Mouse (Mus musculus) hindbrain, postnatal 0 days (tissue): ENCODE measurements at regions not wholly inside any gene's neighbourhood (a gene's known extent, or its start where the extent isn't known, plus 50 kb on each side); places are given as distances from the start of the nearest gene placed in this dataset.

Source experiments
- ATAC-seq: fragments of 200-750 bp; cut with Nextera tagmentation; 2 replicates; pipeline ENCODE4 v1.8.0; 2017; ENCODE audit warnings: mild to moderate bottlenecking, moderate TSS enrichment, moderate library complexity
- DNase-seq: peaks from one replicate; pipeline ENCODE4 v3.0.0-alpha.2; 2015; ENCODE audit warnings: low spot score
- H3K27ac ChIP-seq: fragments of 300-500 bp; sonication (generic); 2 replicates; pipeline ENCODE4 v1.5.1; 2014; ENCODE audit warnings: mild to moderate bottlenecking
- H3K27me3 ChIP-seq: fragments of 300-500 bp; sonication (generic); 2 replicates; pipeline ENCODE4 v1.6.1; 2014; ENCODE audit warnings: low read length, mixed read lengths; ENCODE audit not compliant: insufficient read depth
- H3K36me3 ChIP-seq: fragments of 300-500 bp; sonication (generic); 2 replicates; pipeline ENCODE4 v1.6.1; 2014; ENCODE audit warnings: low read length, mixed read lengths; ENCODE audit not compliant: insufficient read depth
- H3K4me1 ChIP-seq: fragments of 300-500 bp; sonication (generic); 2 replicates; pipeline ENCODE4 v1.6.1; 2014; ENCODE audit warnings: antibody characterized with exemption, low read length, mixed read lengths; ENCODE audit not compliant: insufficient read depth
- H3K4me2 ChIP-seq: fragments of 300-500 bp; sonication (generic); 2 replicates; pipeline ENCODE4 v1.6.1; 2014; ENCODE audit warnings: low read depth, mild to moderate bottlenecking, low read length, moderate library complexity, mixed read lengths
- H3K4me3 ChIP-seq: fragments of 300-500 bp; sonication (generic); 2 replicates; pipeline ENCODE4 v1.5.1; 2014; ENCODE audit warnings: low read length
- H3K9ac ChIP-seq: fragments of 300-500 bp; sonication (generic); replicated peaks from 2 replicates; pipeline ENCODE4 v1.6.1; 2014; ENCODE audit warnings: mild to moderate bottlenecking, low read length, moderate library complexity, mixed read lengths
- H3K9me3 ChIP-seq: fragments of 300-500 bp; sonication (generic); 2 replicates; pipeline ENCODE4 v1.6.1; 2016; ENCODE audit warnings: low read length, mixed read lengths
- CTCF ChIP-seq: IDR thresholded peaks from 2 replicates; pipeline ENCODE4 v1.5.1; 2016; ENCODE audit warnings: antibody characterized with exemption, control low read depth, low read depth
- WGBS: fragments of 180-500 bp; shearing (Covaris S2); extraction: QIAGEN DNeasy Blood & Tissue Kit; methylation state at CpG from one replicate; pipeline ENCODE4 v1.1.7; 2014; 5-methylcytosine and 5-hydroxymethylcytosine counted together

DNA sequence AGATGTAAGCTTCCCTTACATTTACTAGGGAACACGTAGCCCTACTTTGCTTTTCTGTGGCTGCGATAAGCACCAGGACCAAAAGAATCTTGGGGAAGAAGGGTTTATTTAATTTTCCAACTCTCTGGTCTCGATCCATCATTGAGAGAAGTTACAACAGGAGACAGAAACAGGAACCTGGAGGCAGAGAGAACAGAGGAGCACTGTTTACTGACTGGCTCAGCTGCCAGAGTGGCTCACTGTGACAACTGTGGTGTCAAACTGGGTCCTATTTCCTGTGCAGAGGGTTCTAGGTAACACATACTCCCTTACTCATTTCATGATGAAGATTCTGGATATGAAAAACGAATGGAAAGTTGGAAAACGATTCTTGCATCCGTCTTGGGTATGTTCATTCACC lies 125.7 kb upstream of the Meis1 start:
- 87% methylated on average over 6 of the region's 6 CpGs for WGBS
- no peak for ATAC-seq
- H3K4me2 ChIP-seq: no peak overlapping the region

DNA sequence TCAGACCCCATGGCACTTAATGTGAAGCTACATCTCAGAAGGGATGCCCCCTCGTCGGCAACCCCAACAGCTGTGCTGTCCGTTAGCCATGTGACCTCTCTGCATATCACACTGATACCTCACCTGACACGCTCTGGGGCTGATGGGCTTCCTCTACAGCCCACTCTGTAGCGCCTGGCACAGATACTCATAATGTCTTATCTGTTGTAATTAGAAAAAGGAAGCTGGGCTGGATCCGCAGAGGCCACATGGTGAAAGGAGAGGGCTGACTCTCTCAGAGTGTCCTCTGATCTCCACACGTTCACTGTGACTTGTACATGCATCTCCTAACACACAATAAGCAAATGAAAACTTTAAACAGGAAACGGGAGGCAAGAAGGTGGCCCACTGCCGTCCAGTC lies 126.5 kb upstream of the Meis1 start:
- DNase-seq (no peak), ATAC-seq (no peak)
- Histone ChIP-seq H3K27ac (no peak overlapping the region), H3K4me2 (no peak overlapping the region), H3K36me3 (no peaks in the 10 kb centered on the region), H3K27me3 (no peaks in the 10 kb centered on the region), H3K4me1 (no peaks in the 10 kb centered on the region), H3K4me3 (no peak overlapping the region), H3K9ac (no peak overlapping the region), H3K9me3 (no peaks in the 10 kb centered on the region)
- no peak for TF ChIP-seq CTCF
- WGBS: 90% methylated on average over 9 of the region's 9 CpGs

More for the DNA sequence above, 125.7 kb upstream of the Meis1 start:
- no peak for TF ChIP-seq CTCF
- no peak overlapping the region for H3K4me3 ChIP-seq
- no peaks in the 10 kb centered on the region for H3K27me3 ChIP-seq
- H3K9me3 ChIP-seq: no peaks in the 10 kb centered on the region
- no peak for DNase-seq
- H3K27ac ChIP-seq: no peak overlapping the region
- no peaks in the 10 kb centered on the region for H3K36me3 ChIP-seq
- H3K4me1 ChIP-seq: no peaks in the 10 kb centered on the region
- no peak overlapping the region for H3K9ac ChIP-seq

DNA sequence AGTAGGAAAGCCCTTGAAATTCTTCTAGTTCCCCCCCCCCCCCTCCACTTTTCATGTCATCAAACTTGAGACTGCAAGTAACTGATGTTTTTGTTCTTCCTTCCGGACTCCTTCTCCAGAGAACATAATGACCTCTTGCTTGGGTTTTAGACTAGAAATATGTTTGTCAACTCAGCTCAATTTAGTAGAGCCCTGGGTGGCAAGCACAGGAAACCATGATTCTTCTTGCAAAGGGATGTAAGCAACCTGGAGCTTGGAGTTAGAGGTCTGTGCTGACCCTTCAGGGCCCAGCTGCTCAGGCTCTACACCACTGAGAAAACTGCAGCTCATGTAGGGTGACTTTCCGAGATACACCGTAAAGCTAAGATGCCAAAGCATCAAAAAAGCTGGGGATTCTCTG lies 127.2 kb upstream of the Meis1 start:
- H3K27ac ChIP-seq: no peak overlapping the region
- no peaks in the 10 kb centered on the region for H3K27me3 ChIP-seq
- H3K4me1 ChIP-seq: no peaks in the 10 kb centered on the region
- 89% methylated on average over 3 of the region's 3 CpGs for WGBS
- no peaks in the 10 kb centered on the region for H3K36me3 ChIP-seq
- H3K9ac ChIP-seq: no peak overlapping the region
- no peak for ATAC-seq
- no peak for TF ChIP-seq CTCF
- no peaks in the 10 kb centered on the region for H3K9me3 ChIP-seq
- DNase-seq: no peak
- H3K4me3 ChIP-seq: no peak overlapping the region
- no peak overlapping the region for H3K4me2 ChIP-seq

DNA sequence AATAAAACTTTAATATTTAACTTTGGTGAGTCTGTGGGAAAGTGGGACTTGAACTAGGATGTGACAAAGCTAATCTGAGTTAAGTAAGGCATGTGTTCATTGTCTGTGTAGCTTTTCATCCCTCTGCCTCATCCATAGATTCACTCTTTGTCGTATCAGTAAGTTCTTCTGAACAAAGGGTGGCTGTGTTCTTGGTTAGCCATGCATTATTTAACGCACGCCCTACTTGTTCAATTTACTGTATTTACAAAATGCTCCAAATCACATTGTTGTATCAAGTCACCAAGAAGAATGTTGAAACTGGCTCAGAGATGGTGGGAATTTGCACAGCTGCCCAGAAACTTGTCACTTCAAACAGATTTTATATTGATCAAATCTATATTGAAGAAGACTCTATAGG lies 132.2 kb upstream of the Meis1 start:
- WGBS: 67% methylated on average over 3 of the region's 3 CpGs
- TF ChIP-seq CTCF: no peak
- Histone ChIP-seq H3K4me1 (no peaks in the 10 kb centered on the region), H3K36me3 (no peaks in the 10 kb centered on the region), H3K4me3 (no peak overlapping the region), H3K4me2 (no peak overlapping the region), H3K27me3 (no peaks in the 10 kb centered on the region), H3K9ac (no peak overlapping the region), H3K9me3 (no peaks in the 10 kb centered on the region), H3K27ac (no peak overlapping the region)
- DNase-seq (no peak), ATAC-seq (no peak)

DNA sequence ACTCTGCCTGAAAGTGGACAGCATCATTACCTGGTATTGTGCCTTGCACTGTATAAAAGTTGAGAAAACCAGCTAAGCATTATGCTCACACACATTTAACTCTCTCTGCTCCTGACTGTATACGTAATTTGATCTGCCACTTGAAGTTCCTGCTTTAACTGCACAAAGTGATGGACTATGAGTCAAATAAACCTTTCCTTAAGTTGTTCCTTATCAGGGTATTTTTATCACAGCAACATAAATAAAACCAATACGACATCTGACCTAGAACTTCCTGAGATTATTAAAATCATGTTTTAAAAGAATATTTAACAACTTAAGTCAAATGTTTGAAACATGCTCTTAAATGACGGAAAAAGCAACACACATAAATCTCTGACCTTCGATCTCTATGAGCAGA lies 134.9 kb upstream of the Meis1 start:
- WGBS: 89% methylated on average over 4 of the region's 4 CpGs
- ATAC-seq (no peak), DNase-seq (no peak)
- H3K4me1 ChIP-seq: no peaks in the 10 kb centered on the region
- no peak overlapping the region for H3K9ac ChIP-seq
- no peaks in the 10 kb centered on the region for H3K36me3 ChIP-seq
- no peak overlapping the region for H3K27ac ChIP-seq
- H3K4me3 ChIP-seq: no peak overlapping the region
- no peak overlapping the region for H3K4me2 ChIP-seq
- TF ChIP-seq CTCF: no peak
- H3K27me3 ChIP-seq: no peaks in the 10 kb centered on the region
- no peaks in the 10 kb centered on the region for H3K9me3 ChIP-seq

DNA sequence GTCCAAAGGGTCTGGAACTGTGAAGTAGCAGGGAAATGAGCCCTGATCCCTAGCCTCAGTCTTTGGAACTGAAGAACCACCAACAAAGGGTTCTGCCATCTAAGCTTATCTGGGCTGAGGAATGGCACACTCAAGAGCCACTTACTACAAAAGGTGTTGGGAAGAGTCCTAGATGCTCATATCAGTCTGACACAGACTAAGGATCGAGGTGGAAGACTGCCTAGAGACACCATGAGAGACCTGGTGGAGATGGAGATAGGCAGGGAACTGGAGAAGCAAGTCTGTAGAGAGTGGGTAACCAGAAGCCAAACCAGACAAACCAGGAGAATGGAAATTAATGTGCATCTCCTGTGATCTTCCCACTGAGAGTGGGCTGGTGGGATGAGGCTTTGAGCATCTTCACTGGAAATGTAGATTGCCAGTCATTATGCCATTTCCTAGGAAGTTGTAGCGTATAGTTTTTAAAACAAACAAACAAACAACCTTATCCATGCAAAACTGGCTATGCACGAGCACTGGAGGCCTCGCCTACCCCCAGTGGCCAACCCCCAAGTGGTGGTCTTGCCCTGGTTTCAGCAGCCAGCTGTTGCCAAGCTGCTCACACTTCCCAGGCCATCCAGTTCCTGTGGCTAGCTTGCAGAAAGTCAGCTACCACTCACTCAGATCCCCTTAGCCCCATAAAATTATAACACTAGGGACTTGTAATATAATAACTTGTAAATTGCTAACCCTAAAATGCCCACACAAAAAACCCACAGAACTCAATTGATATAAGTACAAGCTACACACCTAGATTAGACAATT lies 136.2 kb upstream of the Meis1 start:
- Histone ChIP-seq H3K9ac (no peak overlapping the region), H3K27me3 (no peaks in the 10 kb centered on the region), H3K27ac (no peak overlapping the region), H3K4me1 (no peaks in the 10 kb centered on the region), H3K36me3 (no peaks in the 10 kb centered on the region), H3K4me3 (no peak overlapping the region), H3K4me2 (no peak overlapping the region), H3K9me3 (no peaks in the 10 kb centered on the region)
- WGBS: 87% methylated on average over 4 of the region's 4 CpGs
- no peak for TF ChIP-seq CTCF
- ATAC-seq (no peak), DNase-seq (no peak)

DNA sequence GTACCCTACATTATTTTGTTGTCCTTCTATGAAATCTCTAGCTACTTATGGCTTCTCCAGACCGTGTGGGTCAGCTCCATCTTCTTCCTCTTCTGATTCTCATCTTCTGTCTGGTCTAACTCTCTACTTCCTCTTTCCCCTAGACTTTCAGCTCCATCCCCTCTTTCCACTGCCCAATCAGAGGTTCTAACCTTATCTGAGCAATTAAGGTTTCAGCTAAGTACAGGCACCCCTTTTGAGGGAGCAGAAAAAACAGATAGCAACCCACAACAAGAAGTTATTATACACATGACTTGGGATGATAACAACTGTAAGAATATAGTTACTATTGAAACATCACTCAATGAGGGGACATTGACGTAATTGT lies 136.8 kb upstream of the Meis1 start:
- DNase-seq (no peak), ATAC-seq (no peak)
- Histone ChIP-seq H3K27ac (no peak overlapping the region), H3K9me3 (no peaks in the 10 kb centered on the region), H3K36me3 (no peaks in the 10 kb centered on the region), H3K9ac (no peak overlapping the region), H3K4me1 (no peaks in the 10 kb centered on the region), H3K4me3 (no peak overlapping the region), H3K27me3 (no peaks in the 10 kb centered on the region), H3K4me2 (no peak overlapping the region)
- no peak for TF ChIP-seq CTCF
- 87% methylated on average over 2 of the region's 2 CpGs for WGBS
